Mouse (Mus musculus) kidney, adult 2 months (tissue): ENCODE measurements at regions not wholly inside any gene's neighbourhood (a gene's known extent, or its start where the extent isn't known, plus 50 kb on each side); places are given as distances from the start of the nearest gene placed in this dataset.

Source experiments
- CTCF ChIP-seq: fragments of 200-500 bp; conservative IDR thresholded peaks from 2 replicates; pipeline ENCODE4 v1.5.1; 2011; ENCODE audit warnings: low read depth, mild to moderate bottlenecking, control low read depth, low read length, moderate library complexity, mixed read lengths; ENCODE audit not compliant: insufficient read depth, insufficient read length
- POLR2A ChIP-seq: fragments of 200-500 bp; IDR thresholded peaks from one replicate; pipeline ENCODE4 v1.6.1; 2011; ENCODE audit warnings: low read depth, low read length, control low read depth

DNA sequence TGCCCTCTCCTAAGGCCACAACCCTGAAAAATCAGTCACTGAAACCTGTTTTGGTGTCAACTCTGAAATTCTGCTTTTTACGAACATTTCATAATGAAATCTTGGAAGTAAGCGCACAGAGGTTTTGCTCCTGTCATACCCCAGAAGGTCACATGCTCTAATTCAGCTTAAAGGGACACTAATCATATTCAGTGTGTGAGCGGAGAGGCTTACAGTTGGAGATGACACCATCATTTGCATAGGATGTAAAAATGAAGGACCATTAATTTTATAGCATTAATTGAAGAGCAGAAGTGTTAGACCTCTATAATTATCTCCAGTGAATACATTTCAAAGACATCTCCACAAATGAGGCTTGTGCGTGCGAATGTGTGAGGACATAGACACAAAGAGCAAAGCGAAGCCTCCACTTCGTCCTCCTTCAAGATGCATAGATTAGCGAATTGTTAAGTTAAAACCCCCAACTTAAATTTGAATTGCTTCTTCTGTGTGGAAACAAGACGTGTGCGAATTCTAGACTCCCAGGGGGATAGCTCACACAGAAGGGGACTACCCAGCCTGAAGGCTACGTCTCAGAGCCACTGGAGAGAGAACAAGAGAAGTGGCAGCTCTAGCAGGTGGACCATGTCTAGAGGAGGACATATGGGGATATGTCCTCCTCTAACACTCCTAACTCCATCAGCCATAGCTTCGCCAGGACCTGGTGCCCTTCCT is 479.0 kb upstream of the Kif2a start:
- no peak for TF ChIP-seq CTCF
- TF ChIP-seq POLR2A = no peak
